Mouse (Mus musculus) midbrain, embryonic 12.5 days (tissue): ENCODE results near the gene Tnfrsf13c. TPM values are rescaled to one million over a fixed set of nuclear protein-coding genes. Genes with fewer than 3 reads are reported as not detected.
A peak's percentile ranks its signal among the peaks of the same experiment; 100 is the strongest.

Experiments used
- ATAC-seq: fragments of 200-750 bp; cut with Nextera tagmentation; 2 replicates; pipeline ENCODE4 v1.8.0; 2017; ENCODE audit warnings: low read depth, moderate TSS enrichment, moderate library complexity; ENCODE audit not compliant: low FRiP score
- H3K27ac ChIP-seq: fragments of 300-500 bp; sonication (generic); replicated peaks from 2 replicates; pipeline ENCODE4 v1.5.1; 2016; ENCODE audit warnings: mild to moderate bottlenecking
- H3K27me3 ChIP-seq: fragments of 300-500 bp; sonication (generic); 2 replicates; pipeline ENCODE4 v1.6.1; 2016; ENCODE audit warnings: mild to moderate bottlenecking
- H3K36me3 ChIP-seq: fragments of 300-500 bp; sonication (generic); 2 replicates; pipeline ENCODE4 v1.6.1; 2016
- H3K4me1 ChIP-seq: fragments of 300-500 bp; sonication (generic); 2 replicates; pipeline ENCODE4 v1.6.1; 2016
- H3K4me2 ChIP-seq: fragments of 300-500 bp; sonication (generic); replicated peaks from 2 replicates; pipeline ENCODE4 v1.6.1; 2016; ENCODE audit warnings: mild to moderate bottlenecking, moderate library complexity
- H3K4me3 ChIP-seq: fragments of 300-500 bp; sonication (generic); 2 replicates; pipeline ENCODE4 v1.5.1; 2016; ENCODE audit warnings: mild to moderate bottlenecking
- H3K9ac ChIP-seq: fragments of 300-500 bp; sonication (generic); replicated peaks from 2 replicates; pipeline ENCODE4 v1.6.1; 2016; ENCODE audit warnings: mild to moderate bottlenecking, moderate library complexity
- H3K9me3 ChIP-seq: fragments of 300-500 bp; sonication (generic); 2 replicates; pipeline ENCODE4 v1.6.1; 2016; ENCODE audit warnings: mild to moderate bottlenecking
- WGBS: fragments of 180-500 bp; shearing (Covaris S2); methylation state at CpG from one replicate; pipeline ENCODE4 v1.1.7; 2016; 5-methylcytosine and 5-hydroxymethylcytosine counted together
- polyA plus RNA-seq: library from polyadenylated mRNA; unstranded; fragments of >200 nt; fragmentation: Nextera tagmentation; extraction: Ambion mirVana; gene quantifications from 2 replicates; pipeline ENCODE4 v1.2.1, GENCODE M21; 2016

Gene Tnfrsf13c
- polyA plus RNA-seq, 1 experiment from 2014 or later: not detected

DNA sequence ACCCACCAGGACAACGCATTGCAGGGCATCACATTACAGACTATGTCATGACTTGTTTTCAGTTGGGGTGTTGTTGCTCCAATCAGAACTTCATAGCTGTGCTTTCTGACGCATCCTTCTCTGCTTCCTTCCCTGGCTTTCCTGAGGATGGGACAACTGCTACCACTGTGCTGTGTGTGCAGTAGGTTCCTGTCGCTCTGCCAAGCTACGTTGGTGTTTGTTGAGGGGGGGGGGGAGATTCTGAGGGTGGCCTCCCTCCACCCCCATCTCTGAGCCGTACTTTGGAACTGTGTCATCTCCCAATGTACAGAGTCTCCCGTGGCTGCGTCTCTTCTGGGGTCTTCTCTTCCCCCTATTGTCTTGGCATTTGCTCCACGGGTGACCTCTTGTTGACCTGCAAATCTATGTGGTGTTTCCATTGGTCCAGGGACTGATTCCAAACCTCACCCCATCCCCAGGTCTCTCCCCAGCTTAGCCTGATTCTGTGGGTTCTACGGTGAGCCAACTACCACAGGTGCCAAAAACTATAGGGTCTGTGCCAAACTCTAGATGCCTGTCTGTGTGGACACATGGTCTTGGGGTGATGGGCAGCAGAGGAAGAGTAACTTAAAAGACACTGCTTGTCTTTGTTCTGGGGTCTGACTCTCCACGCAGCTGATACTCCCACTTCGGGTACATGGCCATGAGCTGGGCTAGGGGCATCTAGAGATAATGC lies 8.7 kb downstream of the Tnfrsf13c start:
- Histone ChIP-seq H3K36me3 (no peaks in the 10 kb centered on the region), H3K9ac (no peak overlapping the region), H3K27me3 (peaks cover 74% of the 10 kb centered on the region), H3K9me3 (no peaks in the 10 kb centered on the region), H3K4me1 (peaks cover 46% of the 10 kb centered on the region), H3K27ac (no peak overlapping the region), H3K4me3 (no peak overlapping the region), H3K4me2 (no peak overlapping the region)
- WGBS: 34% methylated on average over 11 of the region's 11 CpGs
- ATAC-seq: no peak

DNA sequence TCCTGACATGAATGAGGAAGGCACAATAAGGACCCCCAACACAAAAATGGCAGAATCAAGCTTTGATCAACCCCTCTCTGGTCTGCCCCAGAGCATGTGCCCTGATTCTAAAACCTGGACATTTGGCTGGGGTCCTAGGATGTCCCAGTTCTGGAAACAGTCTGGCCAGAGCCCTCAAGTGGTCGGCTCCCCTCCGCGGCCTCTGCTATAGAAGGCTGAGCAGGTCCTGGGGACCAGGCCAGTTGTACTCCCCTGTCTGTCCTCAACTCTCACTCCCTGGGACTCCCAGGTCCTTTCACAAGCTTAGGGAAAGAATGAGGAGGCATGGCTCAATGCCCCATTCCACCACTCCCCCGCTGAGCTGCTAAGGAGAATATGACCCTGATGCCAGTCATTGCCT lies 10.9 kb downstream of the Tnfrsf13c start:
- Histone ChIP-seq H3K4me3 (peak overlapping the region; percentile 41; the same call in 1 of the 2 replicates), H3K9ac (no peak overlapping the region), H3K4me1 (peaks cover 38% of the 10 kb centered on the region), H3K27me3 (peaks cover 95% of the 10 kb centered on the region), H3K27ac (no peak overlapping the region), H3K4me2 (no peak overlapping the region; the same call in 1 of the 2 replicates), H3K36me3 (no peaks in the 10 kb centered on the region), H3K9me3 (no peaks in the 10 kb centered on the region)
- ATAC-seq: no peak
- 12% methylated on average over 4 of the region's 4 CpGs for WGBS

DNA sequence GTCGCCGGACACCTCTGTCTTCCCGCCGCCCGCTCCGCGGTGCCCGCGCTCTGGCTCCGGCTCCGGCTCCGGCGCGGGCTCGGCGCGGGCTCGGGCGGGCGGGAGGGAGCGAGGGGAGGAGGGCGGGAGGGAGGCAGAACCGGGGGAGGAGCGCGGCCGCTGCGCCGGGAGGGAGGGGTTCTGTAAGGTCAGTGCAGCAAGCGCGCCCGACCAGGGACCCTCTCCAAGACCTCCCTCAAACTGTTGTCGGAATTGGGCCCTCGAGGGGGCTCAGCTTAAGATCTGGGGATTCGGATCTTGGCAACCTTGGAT lies 11.5 kb downstream of the Tnfrsf13c start, which contains the start of gene Shisa8:
Gene Shisa8 (minus strand): TSS at position 64 of the 312 bp plus-strand sequence.
- Histone ChIP-seq H3K9ac (peak within 1 kb of the TSS; percentile 37; the same call in 1 of the 2 replicates), H3K36me3 (no peaks in the 10 kb centered on the region), H3K4me2 (peak within 1 kb of the TSS; percentile 62), H3K4me1 (peaks cover 42% of the 10 kb centered on the region), H3K9me3 (no peaks in the 10 kb centered on the region), H3K27me3 (peaks cover 96% of the 10 kb centered on the region), H3K4me3 (peak within 1 kb of the TSS; percentile 41), H3K27ac (no peak within 1 kb of the TSS)
- ATAC-seq: 0 out of 2 replicates have a peak, but pooled peaks have one; percentile 16
- 0% methylated on average over 6 of the region's 34 CpGs for WGBS

DNA sequence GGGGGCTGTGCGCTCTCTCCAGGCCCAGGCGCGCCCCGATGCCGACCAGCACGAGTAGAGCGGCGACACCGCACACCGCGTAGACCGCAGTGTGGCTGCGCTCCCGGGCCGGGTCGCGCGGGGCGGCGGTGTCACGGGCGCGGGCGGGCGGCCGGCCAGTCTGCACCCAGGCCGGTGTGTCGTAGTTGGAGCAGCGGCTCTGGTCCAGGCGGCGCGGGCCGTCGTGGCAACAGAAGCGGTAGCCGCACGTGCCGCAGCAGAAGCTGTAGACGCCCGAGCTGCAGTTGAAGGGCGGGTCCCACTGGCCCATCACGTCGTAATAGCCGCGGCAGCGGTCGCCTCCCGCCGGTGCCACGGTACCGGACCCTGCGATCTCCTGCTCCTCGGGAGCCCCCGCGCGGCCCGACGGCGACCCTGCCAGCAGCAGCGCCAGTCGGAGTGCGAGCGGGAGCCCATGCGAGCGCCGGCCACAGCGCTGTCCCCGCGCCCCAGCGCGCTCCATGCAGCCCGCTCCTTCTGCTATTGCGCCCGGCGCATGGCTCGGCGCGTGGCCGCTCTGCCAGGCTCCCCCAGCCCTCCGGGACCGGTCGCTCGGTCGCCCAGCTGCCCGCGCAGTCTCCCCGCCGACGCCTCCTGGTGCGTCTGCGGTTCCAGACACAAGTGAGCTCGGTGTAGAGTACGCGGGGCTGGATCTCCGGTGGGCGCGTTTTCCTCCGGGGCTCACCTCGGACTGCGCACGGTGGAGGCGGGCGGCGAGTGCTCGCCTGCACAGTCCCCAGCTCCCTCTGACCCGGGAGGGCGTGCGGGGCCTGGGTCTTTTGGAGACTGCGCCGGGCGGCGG lies 12.0 kb downstream of the Tnfrsf13c start:
- peaks cover 44% of the 10 kb centered on the region for H3K4me1 ChIP-seq

DNA sequence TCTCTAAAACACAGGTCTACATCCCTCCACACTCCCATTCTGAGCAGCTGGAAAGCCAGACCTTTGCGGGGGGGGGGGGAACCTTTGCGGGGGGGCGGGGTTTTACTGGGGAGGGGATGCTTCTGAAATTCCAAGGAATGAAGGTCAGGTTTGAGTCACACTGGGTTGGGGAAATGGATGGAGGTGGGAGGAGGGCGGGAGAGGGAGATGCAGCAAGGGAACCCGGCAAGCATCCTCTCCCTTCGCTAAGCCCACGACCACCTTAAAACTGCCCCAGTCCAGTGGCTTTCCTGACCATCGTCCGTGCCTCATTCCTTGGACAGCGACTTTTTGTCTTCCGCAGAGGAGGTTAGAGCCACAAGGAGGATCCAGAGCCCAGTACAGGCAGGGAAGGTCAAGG lies 12.9 kb downstream of the Tnfrsf13c start:
- Histone ChIP-seq H3K4me1 (peaks cover 44% of the 10 kb centered on the region), H3K9ac (no peak overlapping the region), H3K4me3 (peak overlapping the region; percentile 41), H3K9me3 (no peaks in the 10 kb centered on the region), H3K27me3 (peaks cover 99% of the 10 kb centered on the region), H3K36me3 (peaks cover 4% of the 10 kb centered on the region), H3K4me2 (peak overlapping the region; percentile 62), H3K27ac (no peak overlapping the region)
- no peak for ATAC-seq
- WGBS: 5% methylated on average over 10 of the region's 11 CpGs

More for the DNA sequence above, 12.0 kb downstream of the Tnfrsf13c start:
- under 1% methylated on average over 93 of the region's 112 CpGs for WGBS
- Histone ChIP-seq H3K9ac (peak overlapping the region; percentile 37; the same call in 1 of the 2 replicates), H3K27ac (no peak overlapping the region), H3K4me3 (peak overlapping the region; percentile 41), H3K27me3 (peaks cover 99% of the 10 kb centered on the region), H3K9me3 (no peaks in the 10 kb centered on the region), H3K36me3 (no peaks in the 10 kb centered on the region), H3K4me2 (peak overlapping the region; percentile 62)
- ATAC-seq: peak; percentile 41

DNA sequence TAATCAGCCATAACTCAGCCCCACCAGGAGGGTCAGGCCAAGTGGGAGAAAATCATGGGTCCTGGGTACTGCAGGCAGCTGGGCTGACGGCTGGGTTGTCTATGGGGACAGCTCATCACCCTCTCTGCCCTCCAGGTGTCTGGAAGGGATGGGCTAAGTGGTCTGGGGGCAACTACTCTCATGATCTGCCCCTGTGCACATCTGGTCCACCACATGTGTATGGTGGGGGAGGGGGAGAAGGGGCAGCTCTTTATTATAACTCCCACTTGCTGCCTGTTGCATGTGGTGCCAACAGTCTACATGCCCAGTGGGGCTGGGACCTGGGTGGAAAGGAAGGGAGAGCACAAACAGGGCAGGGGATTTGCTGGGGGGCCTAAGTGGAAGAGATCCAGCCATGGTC lies 13.4 kb downstream of the Tnfrsf13c start:
- Histone ChIP-seq H3K9ac (no peak overlapping the region), H3K4me1 (peaks cover 46% of the 10 kb centered on the region), H3K4me2 (no peak overlapping the region), H3K36me3 (peaks cover 9% of the 10 kb centered on the region), H3K4me3 (no peak overlapping the region), H3K27me3 (peaks cover 99% of the 10 kb centered on the region), H3K27ac (no peak overlapping the region), H3K9me3 (no peaks in the 10 kb centered on the region)
- WGBS: 35% methylated on average over 1 of the region's 1 CpGs
- no peak for ATAC-seq

DNA sequence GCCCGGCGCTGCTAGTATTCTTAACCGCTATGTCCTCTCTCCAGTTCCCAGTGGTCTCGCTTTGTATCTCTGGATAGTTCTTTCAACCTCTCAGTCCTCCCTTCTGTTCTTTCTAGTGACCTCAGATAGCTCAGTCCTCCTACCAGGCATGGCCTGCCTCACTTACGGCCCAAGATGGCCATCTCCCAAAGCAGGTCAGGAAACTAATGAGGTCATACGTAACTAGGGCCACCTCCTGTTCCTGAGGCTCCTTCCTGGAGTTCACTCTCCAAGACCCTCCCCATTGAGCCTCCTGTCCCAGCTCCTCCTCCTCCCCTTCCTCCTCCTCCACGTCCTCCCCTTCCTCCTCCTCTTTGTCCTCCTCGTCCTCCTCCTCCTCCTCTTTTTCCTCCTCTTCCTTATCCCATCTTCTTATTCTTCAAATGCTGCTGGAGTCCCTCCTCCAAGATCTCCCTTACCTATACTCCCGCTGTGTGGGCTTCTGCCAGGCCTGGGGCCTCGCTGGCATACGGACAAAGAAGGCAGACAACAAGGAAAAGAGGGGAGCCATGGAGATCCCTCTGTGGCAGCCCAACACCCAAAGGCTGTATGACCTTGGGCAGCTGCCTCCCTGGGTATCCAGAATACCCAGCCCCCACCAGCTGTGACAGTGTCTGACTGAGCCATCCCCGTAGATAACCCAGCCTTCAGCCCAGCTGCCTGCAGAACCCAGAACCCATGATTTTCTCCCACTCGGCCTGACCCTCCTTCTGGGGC lies 14.7 kb downstream of the Tnfrsf13c start:
- peaks cover 99% of the 10 kb centered on the region for H3K27me3 ChIP-seq
- peaks cover 49% of the 10 kb centered on the region for H3K4me1 ChIP-seq

DNA sequence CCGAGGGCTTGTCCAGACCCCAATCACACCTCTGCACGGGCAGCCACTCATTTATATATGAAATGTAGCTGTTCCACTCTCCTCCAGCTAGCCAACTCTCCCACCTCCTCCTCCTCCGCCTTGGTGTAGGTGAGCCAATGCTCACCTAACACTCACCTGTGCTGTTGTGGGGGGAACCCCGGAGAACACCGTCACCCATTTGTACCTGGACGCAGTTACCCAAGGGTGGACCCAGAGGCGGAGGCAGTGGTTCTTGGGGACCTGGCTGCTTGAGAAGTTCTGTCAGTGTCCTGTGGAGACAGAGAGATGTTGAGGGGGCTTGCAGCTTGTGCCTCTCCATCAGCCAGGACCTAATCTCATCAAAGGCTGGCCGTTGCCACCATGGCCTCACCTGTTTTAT lies 15.9 kb downstream of the Tnfrsf13c start:
- Histone ChIP-seq H3K4me2 (no peak overlapping the region), H3K36me3 (peaks cover 33% of the 10 kb centered on the region), H3K4me1 (peaks cover 58% of the 10 kb centered on the region), H3K9me3 (no peaks in the 10 kb centered on the region), H3K4me3 (no peak overlapping the region), H3K27ac (no peak overlapping the region), H3K9ac (no peak overlapping the region), H3K27me3 (peaks cover 89% of the 10 kb centered on the region)
- WGBS: 83% methylated on average over 8 of the region's 8 CpGs
- ATAC-seq: no peak

More for the DNA sequence above, 14.7 kb downstream of the Tnfrsf13c start:
- no peak for ATAC-seq
- no peak overlapping the region for H3K27ac ChIP-seq
- peaks cover 22% of the 10 kb centered on the region for H3K36me3 ChIP-seq
- no peak overlapping the region for H3K4me3 ChIP-seq
- no peak overlapping the region for H3K9ac ChIP-seq
- WGBS: 81% methylated on average over 13 of the region's 13 CpGs
- no peak overlapping the region for H3K4me2 ChIP-seq
- H3K9me3 ChIP-seq: no peaks in the 10 kb centered on the region

DNA sequence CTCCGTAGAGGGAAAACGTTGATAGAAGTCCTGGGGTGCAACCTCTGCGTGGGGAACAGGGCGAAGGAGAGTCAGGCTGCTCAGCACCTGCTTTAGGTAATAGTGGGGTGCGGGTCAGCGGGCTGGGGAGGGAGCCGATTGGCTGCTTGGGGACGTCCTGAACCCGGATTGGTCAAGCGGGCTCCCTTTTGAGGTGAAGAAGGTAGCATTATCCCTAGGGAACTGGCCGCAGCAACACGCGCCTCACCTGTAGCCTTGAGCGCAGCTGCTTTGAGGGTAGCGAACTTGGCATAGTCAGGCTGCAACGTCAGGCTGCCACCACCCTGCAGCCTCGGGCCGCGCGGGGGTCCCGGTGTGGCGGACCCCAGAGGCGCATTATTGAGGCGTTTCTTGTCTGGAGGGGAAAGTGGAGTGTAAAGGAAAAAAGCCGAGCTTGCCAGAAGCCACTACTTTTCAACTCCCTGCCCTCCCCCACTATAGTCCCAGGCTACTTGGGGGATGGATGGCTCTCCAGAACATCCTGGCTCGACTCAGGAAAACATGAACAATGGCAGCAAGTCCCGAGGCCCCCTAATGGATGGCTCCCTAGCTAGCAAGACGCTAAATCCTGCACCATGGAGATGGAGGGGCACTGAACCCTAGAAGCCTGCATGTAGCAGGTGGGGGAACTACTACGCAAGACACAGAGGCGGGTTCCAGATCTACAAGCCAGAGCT lies 16.5 kb downstream of the Tnfrsf13c start:
- Histone ChIP-seq H3K27ac (no peak overlapping the region), H3K4me1 (peaks cover 56% of the 10 kb centered on the region), H3K27me3 (peaks cover 86% of the 10 kb centered on the region), H3K4me3 (no peak overlapping the region), H3K9me3 (no peaks in the 10 kb centered on the region), H3K36me3 (peaks cover 40% of the 10 kb centered on the region), H3K4me2 (0 out of 2 replicates have a peak overlapping the region, but pooled peaks have one; percentile 11), H3K9ac (no peak overlapping the region)
- ATAC-seq: no peak
- 8% methylated on average over 30 of the region's 30 CpGs for WGBS

DNA sequence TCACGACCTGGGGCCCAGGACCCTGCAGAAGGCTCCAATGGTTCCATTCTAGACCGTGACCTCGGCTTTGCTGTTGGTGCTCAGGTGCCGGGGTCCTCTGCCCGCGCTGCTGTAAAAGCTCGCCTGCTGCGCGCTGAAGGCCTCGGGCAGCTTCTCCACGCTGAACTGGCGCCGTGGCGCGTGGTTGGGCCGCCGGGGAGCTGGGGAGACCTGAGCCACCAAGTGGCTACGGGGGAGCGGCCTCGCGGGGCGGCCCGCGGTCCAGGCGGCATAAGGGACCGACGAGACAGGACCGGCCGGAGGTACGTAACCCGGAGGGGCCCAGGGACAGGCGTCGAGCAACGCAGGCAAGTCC lies 17.1 kb downstream of the Tnfrsf13c start:
- WGBS: 12% methylated on average over 34 of the region's 34 CpGs
- Histone ChIP-seq H3K4me2 (peak overlapping the region; percentile 11; the same call in 1 of the 2 replicates), H3K9ac (no peak overlapping the region), H3K27ac (no peak overlapping the region), H3K4me1 (peaks cover 51% of the 10 kb centered on the region), H3K27me3 (peaks cover 80% of the 10 kb centered on the region), H3K36me3 (peaks cover 45% of the 10 kb centered on the region), H3K9me3 (no peaks in the 10 kb centered on the region), H3K4me3 (no peak overlapping the region)
- no peak for ATAC-seq

DNA sequence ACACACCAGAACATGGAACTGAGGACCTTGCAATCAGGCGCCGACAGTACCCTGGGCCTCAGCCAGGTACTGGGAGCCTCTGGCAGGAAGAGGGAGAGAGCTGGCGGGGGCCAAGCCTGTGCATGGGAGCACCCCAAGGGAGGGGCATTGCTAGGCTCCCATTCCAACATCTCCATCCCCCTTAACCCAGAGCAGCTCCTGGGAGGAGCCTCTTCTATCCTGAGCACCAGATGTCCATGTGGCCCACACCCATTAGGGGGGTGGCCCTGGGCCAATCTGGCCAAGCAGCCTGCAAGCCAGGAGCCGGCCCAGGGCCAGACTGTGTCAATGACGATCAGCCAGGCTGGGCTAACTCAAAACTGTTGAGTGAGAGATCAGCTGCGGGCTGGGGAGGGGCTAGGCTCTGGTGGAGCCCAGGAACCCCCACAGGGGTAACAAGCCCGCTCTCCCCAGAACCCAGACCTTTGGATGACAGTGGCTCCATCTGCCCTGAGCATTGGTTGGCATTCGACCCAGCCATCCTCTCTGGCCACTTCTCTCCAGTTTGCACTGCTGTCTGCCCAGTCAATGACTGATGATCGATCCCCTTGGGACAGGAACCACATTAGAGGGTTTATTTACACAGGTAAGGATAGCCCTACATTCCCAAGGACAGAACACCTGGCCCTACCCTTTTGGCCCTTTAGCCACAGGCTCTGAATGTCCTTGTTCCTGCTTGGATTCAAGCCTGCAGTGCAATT lies 17.6 kb downstream of the Tnfrsf13c start:
- Histone ChIP-seq H3K4me3 (no peak overlapping the region), H3K27ac (no peak overlapping the region), H3K4me2 (no peak overlapping the region), H3K27me3 (peaks cover 75% of the 10 kb centered on the region), H3K36me3 (peaks cover 51% of the 10 kb centered on the region), H3K9me3 (no peaks in the 10 kb centered on the region), H3K4me1 (peaks cover 45% of the 10 kb centered on the region), H3K9ac (no peak overlapping the region)
- ATAC-seq: peak; percentile 45
- WGBS: 58% methylated on average over 9 of the region's 9 CpGs
